Mouse (Mus musculus): ENCODE results near the gene Phb.

- TF ChIP-seq POLR2A (IDR thresholded peaks at IDR 0.05; ENCODE audit: borderline replicate concordance, insufficient read depth, low read length) = no peak
- TF ChIP-seq CTCF (IDR thresholded peaks at IDR 0.05; ENCODE audit: borderline replicate concordance, insufficient read depth, low read depth, low read length) = no peak
These were observed 21.8 kb downstream of the Phb start for GRCm38 (mm10) chr11:95688515-95688914.
